ENCODE assay signal across 13 mouse cellular contexts in genomic region chr14:121124409-121125010, GRCm38 (mm10).
DNase-seq lines count a peak whose midpoint lies in the region; ATAC-seq and TF ChIP-seq lines count a peak whose summit lies in the region.
"Had no signal": no experiment of that assay in that cellular context is flagged by ENCODE, and none has a peak within 500 bp of the region (broad histone marks: within the 10 kb centered on the region; RNA-seq: fewer than 3 reads in every experiment).

No protein-coding gene starts in this region.

- H3K9ac ChIP-seq in limb, embryonic 14.5 days (ENCODE audit: low read depth, low read length, severe bottlenecking) = no peak overlapping the region
- H3K9ac ChIP-seq: forebrain, embryonic 12.5 days had no signal

- no peak for TF ChIP-seq CTCF in layer of hippocampus, adult 2 months (conservative IDR thresholded peaks at IDR 0.05)
- no peak for TF ChIP-seq CTCF in cerebellum, adult 2 months (IDR thresholded peaks at IDR 0.05; ENCODE audit: borderline replicate concordance, insufficient read depth, low read depth, low read length)

- H3K4me1 ChIP-seq in limb, embryonic 14.5 days (ENCODE audit: control insufficient read depth, insufficient read depth, low read length) = peaks cover 51% of the 10 kb centered on the region
- peaks cover 3% of the 10 kb centered on the region; the same call in 1 of the 2 replicates for H3K4me1 ChIP-seq in cerebellum, adult 2 months (ENCODE audit: control insufficient read depth, insufficient read depth, low read length)

- H3K9me3 ChIP-seq in limb, embryonic 14.5 days (ENCODE audit: control insufficient read depth, low read length) = no peaks in the 10 kb centered on the region
- H3K9me3 ChIP-seq: forebrain, embryonic 12.5 days had no signal

- H3K36me3 ChIP-seq in limb, embryonic 14.5 days (ENCODE audit: control insufficient read depth, insufficient read depth, low read length) = peaks cover 3% of the 10 kb centered on the region; the same call in 1 of the 2 replicates
- H3K36me3 ChIP-seq: forebrain, embryonic 12.5 days had no signal

- ATAC-seq in frontal cortex, adult (ENCODE audit: low TSS enrichment) = peak; percentile 29
- ATAC-seq in limb, embryonic 14.5 days (ENCODE audit: low FRiP score, low read depth) = 0 out of 2 replicates have a peak, but pooled peaks have one; percentile 27

- no peaks in the 10 kb centered on the region for H3K27me3 ChIP-seq in limb, embryonic 14.5 days (ENCODE audit: control insufficient read depth, insufficient read depth, low read length)
- no peaks in the 10 kb centered on the region for H3K27me3 ChIP-seq in cerebellum, adult 2 months (ENCODE audit: control insufficient read depth, insufficient read depth, low read length)
- H3K27me3 ChIP-seq: forebrain, embryonic 12.5 days had no signal

- peak overlapping the region; percentile 18; the same call in 1 of the 2 replicates for H3K27ac ChIP-seq in layer of hippocampus, adult 2 months
- H3K27ac ChIP-seq in limb, embryonic 14.5 days (replicated peaks; ENCODE audit: low read depth, low read length) = no peak overlapping the region
- H3K27ac ChIP-seq in cerebellum, adult 2 months (ENCODE audit: insufficient read depth, low read length) = no peak overlapping the region
- H3K27ac ChIP-seq: forebrain, embryonic 12.5 days had no signal

- WGBS in limb, embryonic 14.5 days = 63% methylated on average over 8 of the region's 8 CpGs
- 95% methylated on average over 8 of the region's 8 CpGs for WGBS in cerebellum, adult 2 months

- no peak overlapping the region for H3K4me3 ChIP-seq in layer of hippocampus, adult 2 months
- H3K4me3 ChIP-seq in limb, embryonic 14.5 days (replicated peaks; ENCODE audit: low read length) = no peak overlapping the region
- no peak overlapping the region for H3K4me3 ChIP-seq in cerebellum, adult 2 months (replicated peaks; ENCODE audit: insufficient read depth, low read depth, low read length)
- H3K4me3 ChIP-seq: forebrain, embryonic 12.5 days had no signal

- DNase-seq in frontal cortex, postnatal 36 days (ENCODE audit: low spot score in 2 of 2) = no peak
- no peak for DNase-seq in layer of hippocampus, adult 2 months (ENCODE audit: low spot score in 2 of 2)
- DNase-seq in layer of hippocampus, postnatal 14 days (ENCODE audit: low spot score in 2 of 2) = no peak
- peak; percentile 5 for DNase-seq in c-Kit-positive CD71-positive TER-119-positive erythroid progenitor cells, embryonic 14.5 days (ENCODE audit: low spot score)
- no peak for DNase-seq in limb, embryonic 14.5 days (ENCODE audit: low spot score)
- no peak for DNase-seq in cerebellum, adult 2 months
- DNase-seq in thymus, postnatal 36 days = no peak
- DNase-seq: adrenal gland, postnatal 36 days; cerebellum, postnatal 14 days; kidney, adult 9 months; left cerebral cortex, postnatal 4 days had no signal

- no peak for TF ChIP-seq POLR2A in limb, embryonic 14.5 days (IDR thresholded peaks at IDR 0.05; ENCODE audit: borderline replicate concordance, extremely low read depth, insufficient read depth, insufficient read length)
- no peak for TF ChIP-seq POLR2A in cerebellum, adult 2 months (IDR thresholded peaks at IDR 0.05; ENCODE audit: borderline replicate concordance, insufficient read depth, low read length)

- no peak overlapping the region for H3K4me2 ChIP-seq in limb, embryonic 14.5 days (replicated peaks; ENCODE audit: low read depth, low read length, severe bottlenecking)
- H3K4me2 ChIP-seq: forebrain, embryonic 12.5 days had no signal
